Mouse (Mus musculus) urinary bladder, postnatal 25 days (tissue): ENCODE results near the gene Mvp.

Experiments used
- DNase-seq: peaks from one replicate; pipeline ENCODE4 v3.0.0; 2022; ENCODE audit warnings: low spot score

Gene Mvp

DNA sequence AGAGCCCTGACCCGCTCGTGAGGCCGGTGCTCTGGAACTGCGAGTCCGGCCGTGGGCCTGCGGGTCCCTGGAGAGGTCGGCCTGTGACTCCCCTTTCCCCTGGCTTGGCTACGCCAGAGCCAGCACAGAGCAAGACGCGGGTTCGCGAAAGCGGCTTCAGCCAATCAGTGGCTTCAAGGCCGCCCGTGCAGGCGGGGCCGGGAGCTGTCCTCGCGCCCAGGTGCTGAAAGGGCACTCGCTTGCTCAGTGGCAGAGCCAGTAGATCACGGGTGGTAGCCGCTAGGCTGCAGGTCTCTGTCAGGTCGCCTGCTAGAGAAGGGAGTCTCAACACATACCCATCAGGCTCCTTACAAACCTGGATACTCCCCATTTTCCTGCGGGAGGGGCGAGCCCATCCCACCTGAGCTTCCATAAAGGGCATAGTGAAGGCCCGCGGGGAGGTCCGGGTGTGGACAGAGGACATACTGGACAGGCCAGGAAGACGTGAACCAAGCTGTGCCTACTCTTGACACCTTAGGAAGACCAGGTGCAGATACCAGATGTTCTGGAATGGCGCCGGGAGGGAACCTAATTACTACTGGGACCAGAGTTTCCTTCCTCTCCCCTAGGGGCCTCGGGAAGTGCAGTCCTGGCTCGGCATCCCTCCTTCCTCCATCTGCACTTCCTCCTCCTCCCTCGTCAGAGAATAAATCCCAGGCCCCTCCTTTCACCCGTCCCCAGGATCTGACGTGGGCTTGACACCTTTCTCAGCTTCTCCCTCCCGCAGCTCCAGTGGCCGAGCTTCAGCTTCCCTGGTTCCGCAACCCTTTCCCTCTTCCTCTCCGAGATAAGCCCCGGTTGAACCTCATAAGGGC, 64.4 kb downstream of the Mvp start, which contains the start of gene Sez6l2:
Gene Sez6l2 (plus strand): TSS at position 771 of the 854 bp plus-strand sequence.
- peak; percentile 91 for DNase-seq

DNA sequence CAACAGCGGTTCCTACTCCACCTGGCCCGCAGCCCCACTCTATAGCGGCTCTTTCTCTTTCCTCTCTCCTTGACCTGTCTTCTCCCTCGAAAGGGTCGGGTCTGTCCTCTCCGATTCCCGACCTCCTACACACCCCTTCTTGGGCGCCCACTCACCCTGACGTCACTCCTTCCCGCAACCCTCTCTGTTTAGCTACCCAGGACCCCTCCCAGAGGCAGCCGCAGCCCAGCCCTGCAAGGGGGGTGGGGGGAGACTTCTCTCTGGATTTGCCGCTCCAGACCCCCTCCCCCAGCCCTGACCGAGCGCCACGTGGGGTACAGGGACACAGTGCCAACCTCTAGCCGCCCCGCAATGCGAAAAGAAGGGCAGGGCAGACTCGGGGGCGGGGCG, 65.0 kb downstream of the Mvp start, which contains the start of gene Asphd1:
Gene Asphd1 (minus strand): TSS at position 180 of the 390 bp plus-strand sequence.
- DNase-seq = no peak

DNA sequence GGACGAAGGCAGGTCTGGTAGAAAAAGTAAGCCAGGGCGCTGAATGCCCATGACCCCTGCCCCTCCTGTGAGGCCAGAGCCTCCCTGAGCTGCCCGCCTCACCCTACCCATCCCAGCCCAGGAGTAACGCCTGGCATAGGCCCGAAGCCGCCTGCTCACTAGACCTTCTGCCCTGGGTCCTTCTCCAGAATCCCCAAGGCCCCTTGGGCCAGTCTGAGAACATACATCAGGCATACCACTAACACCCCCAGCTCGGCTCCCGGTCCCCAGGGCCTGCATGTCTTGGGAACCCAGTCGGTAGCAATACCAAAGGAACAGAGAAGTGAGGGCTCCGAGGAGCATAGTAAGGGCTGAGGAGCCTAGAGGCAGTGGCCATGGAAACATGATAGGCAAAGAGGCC, 65.8 kb downstream of the Mvp start:
- no peak for DNase-seq

DNA sequence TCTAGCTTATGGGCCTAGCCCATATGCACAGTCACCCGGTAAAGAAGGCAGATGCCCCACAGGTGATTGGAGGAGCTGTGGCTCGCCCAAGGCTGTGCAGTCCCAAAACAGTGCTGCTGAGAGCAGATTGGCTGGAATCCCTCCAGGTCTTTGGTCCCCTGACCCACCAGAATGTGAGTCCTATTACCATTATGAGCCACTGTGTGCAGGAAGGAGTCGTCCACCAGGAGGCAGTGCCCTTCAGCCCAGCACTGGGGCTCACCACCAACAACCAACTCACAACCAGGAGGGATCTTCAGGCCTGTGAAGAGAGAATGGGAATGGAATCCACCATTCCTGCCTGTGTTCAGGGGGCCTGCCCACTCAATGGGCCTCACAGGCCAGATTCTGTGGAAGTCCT, 67.9 kb downstream of the Mvp start:
- no peak for DNase-seq

DNA sequence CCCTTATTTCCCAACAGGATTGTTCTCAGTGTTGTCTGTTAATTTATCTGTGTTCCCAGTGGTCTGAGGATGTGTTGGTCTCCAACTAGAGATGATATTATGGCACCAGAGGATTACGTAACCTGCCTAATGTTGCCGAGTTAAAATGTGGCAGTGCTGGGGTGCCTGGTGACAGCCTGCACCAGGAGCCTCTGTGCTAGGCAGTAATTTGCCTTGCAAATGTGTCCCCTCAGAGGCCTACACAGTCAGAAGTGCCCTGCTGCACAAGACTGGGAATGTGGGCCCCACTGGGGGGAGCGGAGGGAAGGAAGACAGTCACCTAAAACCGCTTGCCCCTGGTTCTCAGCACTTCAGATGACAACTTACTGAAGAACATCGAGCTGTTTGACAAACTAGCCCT, 72.6 kb downstream of the Mvp start:
- DNase-seq = no peak

DNA sequence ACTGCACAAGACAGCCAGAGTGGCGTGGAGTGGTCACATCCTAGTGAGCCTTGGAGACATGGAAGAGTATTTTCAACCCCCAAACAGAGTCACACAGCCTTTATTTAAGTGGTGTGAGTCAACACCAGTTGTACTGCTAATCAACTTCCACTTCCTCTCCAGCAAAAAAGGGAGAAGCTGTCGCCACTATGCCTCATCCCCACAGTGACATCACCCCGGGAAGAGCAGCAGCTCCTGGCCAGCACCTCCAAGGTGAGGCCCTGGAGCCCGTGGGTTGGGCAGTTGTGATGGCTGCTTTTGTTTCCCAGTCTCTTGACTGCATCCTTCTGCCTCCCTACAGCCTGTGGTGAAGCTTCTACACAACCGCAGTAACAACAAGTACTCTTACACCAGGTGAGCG, 73.2 kb downstream of the Mvp start:
- DNase-seq = no peak
